Mouse (Mus musculus): ENCODE data around the gene Aurkb. TPM values are rescaled to one million over a fixed set of nuclear protein-coding genes. Genes with fewer than 3 reads are reported as not detected.

The Aurkb gene
- polyA plus RNA-seq, 1 experiment from 2014 or later, result 122 TPM

DNA sequence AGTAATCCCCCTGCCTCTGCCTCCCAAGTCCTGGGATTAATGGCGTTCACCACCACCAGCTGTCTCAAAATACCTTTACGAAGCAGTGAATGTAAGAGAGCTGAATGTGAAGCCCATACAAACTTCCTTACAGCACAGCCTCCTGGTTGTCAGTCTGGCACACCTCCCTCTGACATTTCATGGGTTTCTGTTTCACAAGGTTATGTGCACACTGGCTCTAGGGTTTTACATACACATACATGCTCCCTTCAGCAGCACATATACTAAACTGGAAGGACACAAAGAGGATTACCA is 29.3 kb downstream of the Aurkb start:
- Histone ChIP-seq H3K36me3 (no peaks in the 10 kb centered on the region), H3K9me3 (replicated peaks) (no peaks in the 10 kb centered on the region), H3K27me3 (no peaks in the 10 kb centered on the region), H3K9ac (no peak overlapping the region), H3K4me2 (replicated peaks) (no peak overlapping the region), H3K4me3 (replicated peaks) (no peak overlapping the region), H3K4me1 (peaks cover 33% of the 10 kb centered on the region), H3K27ac (replicated peaks) (peak overlapping the region; percentile 95)
- ATAC-seq (ENCODE audit: insufficient number of reproducible peaks, low FRiP score, low TSS enrichment, low read depth), result no peak
- WGBS, result 33% methylated on average over 2 of the region's 2 CpGs

DNA sequence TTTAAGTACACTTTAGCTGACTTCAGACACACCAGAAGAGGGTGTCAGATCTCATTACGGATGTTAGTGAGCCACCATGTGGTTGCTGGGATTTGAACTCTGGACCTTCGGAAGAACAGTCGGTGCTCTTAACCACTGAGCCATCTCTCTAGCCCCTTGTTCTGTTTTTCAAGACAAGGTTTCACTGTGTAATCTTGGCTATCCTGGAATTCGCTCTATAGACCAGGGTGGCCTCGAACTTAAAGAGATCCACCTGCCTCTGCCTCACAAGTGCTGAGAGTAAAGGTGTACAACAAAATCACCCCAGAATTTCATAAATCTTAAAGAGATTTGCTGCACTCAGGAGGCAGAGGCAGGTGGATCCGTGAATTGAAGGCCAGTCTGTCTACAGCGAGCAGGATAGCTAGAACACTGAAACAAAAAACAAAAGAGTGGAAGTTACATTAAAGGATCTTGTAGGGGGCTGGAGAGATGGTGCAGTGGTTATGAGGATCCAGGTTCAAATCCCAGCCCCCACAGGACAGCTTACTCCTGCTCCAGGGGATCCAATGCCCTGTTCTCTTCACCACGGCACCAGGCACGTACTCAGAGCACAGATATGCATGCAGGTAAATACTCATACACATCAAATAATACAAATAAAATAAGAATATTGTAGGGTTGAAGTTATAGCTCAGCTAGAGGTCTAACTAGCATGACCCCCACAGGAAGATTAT is 30.5 kb downstream of the Aurkb start:
- no peaks in the 10 kb centered on the region for H3K36me3 ChIP-seq
- peaks cover 32% of the 10 kb centered on the region for H3K4me1 ChIP-seq
- ATAC-seq (ENCODE audit: insufficient number of reproducible peaks, low FRiP score, low TSS enrichment, low read depth), result no peak
- 43% methylated on average over 9 of the region's 9 CpGs for WGBS
- no peak overlapping the region for H3K4me2 ChIP-seq (replicated peaks)
- H3K9me3 ChIP-seq (replicated peaks), result no peaks in the 10 kb centered on the region
- H3K4me3 ChIP-seq (replicated peaks), result no peak overlapping the region
- H3K27me3 ChIP-seq, result no peaks in the 10 kb centered on the region
- no peak overlapping the region for H3K9ac ChIP-seq
- H3K27ac ChIP-seq (replicated peaks), result no peak overlapping the region

DNA sequence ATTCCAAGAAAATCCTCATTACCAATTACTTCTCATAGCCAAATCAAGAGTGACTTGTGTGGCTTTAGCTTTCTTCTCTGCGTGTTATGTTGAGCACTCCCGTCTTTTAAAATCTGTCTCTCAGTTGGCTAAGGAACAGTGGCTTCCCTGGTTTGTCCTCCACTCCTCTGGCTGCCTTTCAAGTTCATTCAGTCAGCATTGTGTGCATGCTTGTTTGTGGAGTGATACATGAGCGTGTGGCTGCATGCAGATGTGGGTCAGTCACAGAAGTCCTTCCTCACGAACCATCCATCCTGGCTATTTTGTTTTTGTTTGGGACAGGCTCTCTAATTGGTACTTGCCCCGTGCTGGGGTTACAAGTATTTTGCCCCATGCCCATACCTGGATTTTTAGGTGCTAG is 31.1 kb downstream of the Aurkb start:
- peaks cover 26% of the 10 kb centered on the region for H3K4me1 ChIP-seq
- WGBS, result 54% methylated on average over 5 of the region's 5 CpGs
- H3K27me3 ChIP-seq, result no peaks in the 10 kb centered on the region
- no peak overlapping the region for H3K9ac ChIP-seq
- no peaks in the 10 kb centered on the region for H3K9me3 ChIP-seq (replicated peaks)
- H3K36me3 ChIP-seq, result no peaks in the 10 kb centered on the region
- no peak overlapping the region for H3K4me2 ChIP-seq (replicated peaks)
- ATAC-seq (ENCODE audit: insufficient number of reproducible peaks, low FRiP score, low TSS enrichment, low read depth), result no peak
- no peak overlapping the region for H3K27ac ChIP-seq (replicated peaks)
- no peak overlapping the region for H3K4me3 ChIP-seq (replicated peaks)

DNA sequence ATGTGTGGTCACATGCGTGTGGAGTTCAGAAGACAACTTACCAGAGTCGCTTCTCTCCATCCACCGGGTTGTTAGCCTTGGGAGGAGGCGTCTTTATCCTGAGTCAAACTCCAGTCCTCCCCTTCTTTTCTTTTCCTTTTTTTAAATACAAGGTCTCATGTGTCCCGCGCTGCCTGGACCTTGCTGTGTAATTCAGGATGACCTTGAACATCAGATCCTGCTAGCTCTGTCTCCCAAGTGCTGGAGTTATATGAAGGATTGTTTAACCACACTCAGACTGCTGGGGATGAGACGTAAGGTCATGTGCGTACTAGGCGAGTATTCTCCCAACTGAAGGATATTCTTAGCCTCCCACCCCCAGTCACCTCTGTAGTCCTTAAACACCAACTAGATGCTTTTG is 31.9 kb downstream of the Aurkb start:
- no peaks in the 10 kb centered on the region for H3K36me3 ChIP-seq
- ATAC-seq (ENCODE audit: insufficient number of reproducible peaks, low FRiP score, low TSS enrichment, low read depth), result no peak
- no peaks in the 10 kb centered on the region for H3K9me3 ChIP-seq (replicated peaks)
- H3K4me2 ChIP-seq (replicated peaks), result no peak overlapping the region
- no peak overlapping the region for H3K4me3 ChIP-seq (replicated peaks)
- H3K9ac ChIP-seq, result no peak overlapping the region
- H3K27me3 ChIP-seq, result no peaks in the 10 kb centered on the region
- peaks cover 19% of the 10 kb centered on the region for H3K4me1 ChIP-seq
- 79% methylated on average over 9 of the region's 9 CpGs for WGBS
- no peak overlapping the region for H3K27ac ChIP-seq (replicated peaks)

DNA sequence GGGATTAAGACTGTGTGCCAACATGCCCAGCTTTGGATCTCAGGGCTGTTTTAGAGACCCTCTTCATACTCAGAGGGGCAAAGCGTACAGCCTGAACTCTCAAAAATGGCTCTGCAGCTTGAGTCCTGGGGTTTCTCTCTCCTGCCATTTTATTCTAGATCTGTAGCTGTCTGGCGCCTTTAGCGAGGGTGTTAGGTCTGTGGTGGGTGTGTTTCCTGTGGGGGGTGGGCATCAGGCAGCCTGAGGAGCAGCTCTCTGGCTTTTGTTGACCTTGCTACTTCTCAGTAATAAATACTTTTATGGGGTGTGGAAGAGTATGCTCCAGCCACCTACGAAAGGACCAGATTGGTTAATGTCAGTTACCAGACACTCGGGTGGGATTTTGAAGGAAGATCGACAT is 32.6 kb downstream of the Aurkb start:
- Histone ChIP-seq H3K9ac (no peak overlapping the region), H3K27me3 (no peaks in the 10 kb centered on the region), H3K4me3 (replicated peaks) (no peak overlapping the region), H3K4me2 (replicated peaks) (no peak overlapping the region), H3K27ac (replicated peaks) (no peak overlapping the region), H3K9me3 (replicated peaks) (no peaks in the 10 kb centered on the region), H3K36me3 (no peaks in the 10 kb centered on the region), H3K4me1 (peaks cover 15% of the 10 kb centered on the region)
- ATAC-seq (ENCODE audit: insufficient number of reproducible peaks, low FRiP score, low TSS enrichment, low read depth), result no peak
- 88% methylated on average over 6 of the region's 6 CpGs for WGBS

DNA sequence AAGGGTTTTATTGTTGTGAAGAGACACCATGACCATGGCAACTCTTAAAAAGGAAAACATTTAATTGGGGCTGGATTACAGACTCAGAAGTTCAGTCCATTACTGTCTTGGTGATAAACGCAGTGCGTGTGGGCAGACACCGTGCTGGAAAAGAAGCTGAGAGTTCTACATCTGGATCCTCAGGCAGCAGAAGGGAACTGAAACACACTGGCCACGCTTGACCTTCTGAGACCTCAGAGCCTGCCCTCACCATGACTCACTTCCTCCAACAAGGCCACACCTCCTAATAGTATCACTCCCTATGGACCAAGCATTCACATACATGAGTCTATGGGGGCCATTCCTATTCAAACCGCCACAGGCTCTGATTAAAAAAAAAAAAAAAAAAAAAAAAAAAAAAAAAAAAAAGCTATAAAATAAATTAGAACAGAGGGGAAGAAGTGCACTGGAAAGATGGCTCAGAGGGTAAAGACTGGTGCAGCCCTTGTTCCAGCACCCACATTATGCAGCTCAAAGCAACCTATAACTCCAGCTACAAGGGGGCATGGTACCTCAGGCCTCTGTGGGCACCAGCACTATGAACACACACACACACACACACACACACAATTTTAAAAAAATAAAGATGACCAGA is 33.5 kb downstream of the Aurkb start:
- H3K9ac ChIP-seq, result no peak overlapping the region
- H3K36me3 ChIP-seq, result no peaks in the 10 kb centered on the region
- no peak overlapping the region for H3K4me2 ChIP-seq (replicated peaks)
- H3K9me3 ChIP-seq (replicated peaks), result no peaks in the 10 kb centered on the region
- no peak overlapping the region for H3K4me3 ChIP-seq (replicated peaks)
- no peak overlapping the region for H3K27ac ChIP-seq (replicated peaks)
- WGBS, result 64% methylated on average over 5 of the region's 5 CpGs
- no peak for ATAC-seq (ENCODE audit: insufficient number of reproducible peaks, low FRiP score, low TSS enrichment, low read depth)
- no peaks in the 10 kb centered on the region for H3K27me3 ChIP-seq
- H3K4me1 ChIP-seq, result peaks cover 11% of the 10 kb centered on the region

DNA sequence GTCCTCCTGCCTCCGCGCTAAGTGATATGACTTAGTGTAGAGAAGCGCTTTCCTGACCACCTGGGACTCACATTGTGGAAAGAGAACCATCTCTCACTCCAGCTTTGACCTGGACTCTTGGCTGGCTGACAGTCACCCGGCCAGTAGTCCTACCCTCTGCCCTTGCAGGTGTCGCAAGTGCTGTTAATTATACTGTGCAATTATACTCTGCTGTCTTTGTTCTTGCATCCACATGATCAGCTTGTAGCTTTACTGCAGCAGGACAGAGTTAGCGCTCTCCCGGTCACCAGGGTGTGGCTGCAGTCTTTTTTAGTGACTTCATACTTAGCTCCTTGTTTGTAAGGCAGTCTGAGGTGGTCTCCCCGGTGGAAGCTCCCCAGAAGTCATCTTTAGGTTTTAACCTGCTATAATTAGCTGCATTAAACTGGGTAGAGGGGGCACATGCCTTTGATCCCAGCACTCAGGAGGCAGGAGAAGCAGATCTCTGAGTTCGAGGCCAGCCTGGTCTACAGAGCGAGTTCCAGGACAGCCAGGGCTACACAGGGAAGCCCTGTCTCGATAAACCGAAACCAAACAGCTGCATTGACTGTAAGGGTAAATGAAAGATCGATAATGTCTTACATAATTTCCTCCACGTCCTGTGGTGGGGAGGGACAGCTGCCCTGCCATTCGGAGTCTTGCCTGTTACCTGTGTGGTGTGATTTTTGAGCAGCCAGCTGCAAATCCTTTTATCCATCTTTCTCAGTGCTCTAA is 34.8 kb downstream of the Aurkb start:
- H3K9me3 ChIP-seq (replicated peaks), result no peaks in the 10 kb centered on the region
- H3K9ac ChIP-seq, result no peak overlapping the region
- H3K27me3 ChIP-seq, result no peaks in the 10 kb centered on the region
- no peak for ATAC-seq (ENCODE audit: insufficient number of reproducible peaks, low FRiP score, low TSS enrichment, low read depth)
- no peak overlapping the region for H3K4me2 ChIP-seq (replicated peaks)
- WGBS, result 79% methylated on average over 15 of the region's 15 CpGs
- H3K27ac ChIP-seq (replicated peaks), result no peak overlapping the region
- H3K4me3 ChIP-seq (replicated peaks), result no peak overlapping the region
- no peaks in the 10 kb centered on the region for H3K36me3 ChIP-seq
- H3K4me1 ChIP-seq, result 0 out of 2 replicates have a peak, but pooled peaks cover 3% of the 10 kb centered on the region

DNA sequence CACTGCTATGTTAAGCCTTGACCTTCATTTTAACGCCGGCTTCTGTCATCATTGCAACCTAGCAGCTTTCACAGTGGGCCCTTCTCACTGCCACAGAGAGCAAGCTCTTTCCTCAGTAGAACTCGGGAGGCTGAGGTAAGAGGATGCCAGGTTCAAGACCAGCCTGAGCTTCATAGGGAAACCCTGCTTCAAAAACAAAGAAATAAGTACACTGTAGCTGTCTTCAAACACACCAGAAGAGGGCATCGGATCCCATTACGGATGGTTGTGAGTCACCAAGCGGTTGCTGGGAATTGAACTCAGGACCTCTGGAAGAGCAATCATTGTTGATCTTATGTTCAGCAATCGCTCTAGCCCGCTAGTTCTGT is 35.4 kb downstream of the Aurkb start:
- no peaks in the 10 kb centered on the region for H3K36me3 ChIP-seq
- 91% methylated on average over 8 of the region's 8 CpGs for WGBS
- H3K27me3 ChIP-seq, result no peaks in the 10 kb centered on the region
- no peak overlapping the region for H3K9ac ChIP-seq
- no peak for ATAC-seq (ENCODE audit: insufficient number of reproducible peaks, low FRiP score, low TSS enrichment, low read depth)
- H3K4me3 ChIP-seq (replicated peaks), result no peak overlapping the region
- H3K4me2 ChIP-seq (replicated peaks), result no peak overlapping the region
- no peaks in the 10 kb centered on the region for H3K9me3 ChIP-seq (replicated peaks)
- H3K4me1 ChIP-seq, result 0 out of 2 replicates have a peak, but pooled peaks cover 3% of the 10 kb centered on the region
- H3K27ac ChIP-seq (replicated peaks), result no peak overlapping the region

DNA sequence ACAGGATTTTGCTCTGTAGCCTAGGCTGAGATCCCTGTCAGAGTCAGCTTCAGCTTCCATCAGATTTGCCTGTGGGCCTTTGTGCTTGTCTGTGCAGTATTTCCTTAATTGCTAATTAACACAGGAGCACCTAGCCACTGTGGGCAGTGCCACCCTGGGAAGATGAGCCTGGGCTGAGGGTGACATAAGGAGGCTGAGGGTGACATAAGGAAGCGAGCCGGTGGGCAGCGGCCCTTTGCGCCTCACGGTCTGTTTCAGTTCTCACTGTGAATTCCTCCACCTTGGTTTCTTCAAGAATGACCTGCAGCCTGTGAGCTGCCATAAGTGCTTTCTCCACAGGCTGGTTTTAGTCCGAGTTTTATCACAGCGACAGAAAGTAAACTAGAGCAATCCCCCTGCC is 36.2 kb downstream of the Aurkb start:
- H3K9ac ChIP-seq, result no peak overlapping the region
- WGBS, result 90% methylated on average over 7 of the region's 7 CpGs
- H3K27me3 ChIP-seq, result no peaks in the 10 kb centered on the region

DNA sequence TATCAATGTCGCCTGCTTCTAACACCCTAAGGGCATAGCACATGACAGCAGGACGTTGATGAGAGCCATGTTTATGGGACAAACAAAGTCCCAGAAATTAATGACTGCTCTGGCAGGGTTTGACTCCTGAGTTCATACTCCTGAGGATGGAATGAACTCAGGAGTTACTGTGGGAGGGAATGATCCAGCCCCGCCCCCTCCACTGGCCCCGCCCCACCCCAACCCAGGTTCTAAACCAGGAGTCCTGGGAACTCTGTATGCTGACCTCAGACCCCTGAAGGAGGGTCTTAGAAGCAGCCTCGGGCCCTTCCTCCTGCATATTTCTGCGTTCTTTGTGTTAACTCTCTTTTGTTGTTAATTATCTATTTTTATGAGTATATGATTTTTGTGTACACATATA is 40.2 kb downstream of the Aurkb start:
- no peak overlapping the region for H3K27ac ChIP-seq (replicated peaks)
- no peak overlapping the region for H3K4me2 ChIP-seq (replicated peaks)
- H3K36me3 ChIP-seq, result peaks cover 11% of the 10 kb centered on the region
- no peaks in the 10 kb centered on the region for H3K27me3 ChIP-seq
- H3K9ac ChIP-seq, result no peak overlapping the region
- H3K4me1 ChIP-seq, result peaks cover 30% of the 10 kb centered on the region
- H3K4me3 ChIP-seq (replicated peaks), result no peak overlapping the region
- no peaks in the 10 kb centered on the region for H3K9me3 ChIP-seq (replicated peaks)
- WGBS, result 56% methylated on average over 6 of the region's 6 CpGs
- no peak for ATAC-seq (ENCODE audit: insufficient number of reproducible peaks, low FRiP score, low TSS enrichment, low read depth)

More for the DNA sequence above, 36.2 kb downstream of the Aurkb start:
- Histone ChIP-seq H3K36me3 (no peaks in the 10 kb centered on the region), H3K4me1 (no peaks in the 10 kb centered on the region), H3K27ac (replicated peaks) (no peak overlapping the region), H3K4me2 (replicated peaks) (no peak overlapping the region), H3K9me3 (replicated peaks) (no peaks in the 10 kb centered on the region), H3K4me3 (replicated peaks) (no peak overlapping the region)
- ATAC-seq (ENCODE audit: insufficient number of reproducible peaks, low FRiP score, low TSS enrichment, low read depth), result no peak

DNA sequence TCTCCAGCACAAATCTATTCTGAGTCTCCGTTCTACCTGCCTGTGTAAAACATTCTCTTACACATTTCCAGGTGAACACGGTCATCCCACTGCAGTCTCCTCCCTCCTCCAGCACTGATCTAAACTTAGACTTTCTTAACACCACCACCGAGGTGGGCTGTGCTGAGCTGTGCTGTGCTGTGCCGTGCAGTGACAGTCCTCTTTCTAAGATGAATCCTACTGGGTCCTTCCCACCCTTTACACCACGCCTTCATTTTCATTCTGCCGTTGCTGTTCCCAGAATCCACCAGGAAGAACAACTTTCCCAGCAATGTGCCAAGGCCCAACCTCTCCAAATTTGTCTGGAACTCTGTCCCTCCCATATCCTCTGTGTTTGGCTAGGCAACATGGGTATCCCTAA is 40.9 kb downstream of the Aurkb start:
- H3K9me3 ChIP-seq (replicated peaks), result no peaks in the 10 kb centered on the region
- H3K4me3 ChIP-seq (replicated peaks), result no peak overlapping the region
- ATAC-seq (ENCODE audit: insufficient number of reproducible peaks, low FRiP score, low TSS enrichment, low read depth), result no peak
- 54% methylated on average over 6 of the region's 6 CpGs for WGBS
- H3K4me1 ChIP-seq, result peaks cover 36% of the 10 kb centered on the region
- peak overlapping the region; percentile 93; the same call in 1 of the 2 replicates for H3K27ac ChIP-seq (replicated peaks)
- H3K9ac ChIP-seq, result no peak overlapping the region
- H3K36me3 ChIP-seq, result peaks cover 18% of the 10 kb centered on the region
- H3K27me3 ChIP-seq, result no peaks in the 10 kb centered on the region
- no peak overlapping the region for H3K4me2 ChIP-seq (replicated peaks)
